Mouse (Mus musculus) limb, embryonic 14.5 days (tissue): Measurements from ENCODE around the gene Spaca6. TPM values are rescaled to one million over a fixed set of nuclear protein-coding genes. Genes with fewer than 3 reads are reported as not detected.

Experiments used
- ATAC-seq: fragments of 200-750 bp; cut with Nextera tagmentation; 2 replicates; pipeline ENCODE4 v1.8.0; 2017; ENCODE audit warnings: low read depth, moderate number of reproducible peaks, moderate TSS enrichment; ENCODE audit not compliant: low FRiP score
- DNase-seq: peaks from one replicate; pipeline ENCODE4 v3.0.0-alpha.2; 2015; ENCODE audit warnings: low spot score
- H3K27ac ChIP-seq: fragments of 300-500 bp; sonication (generic); replicated peaks from 2 replicates; pipeline ENCODE4 v1.5.1; 2014; ENCODE audit warnings: low read depth, mild to moderate bottlenecking, low read length, moderate library complexity, mixed read lengths
- H3K27me3 ChIP-seq: fragments of 300-500 bp; sonication (generic); 2 replicates; pipeline ENCODE4 v1.6.1; 2014; ENCODE audit warnings: low read length, mixed read lengths; ENCODE audit not compliant: control insufficient read depth, insufficient read depth
- H3K36me3 ChIP-seq: fragments of 300-500 bp; sonication (generic); 2 replicates; pipeline ENCODE4 v1.6.1; 2014; ENCODE audit warnings: mild to moderate bottlenecking, low read length, moderate library complexity, mixed read lengths; ENCODE audit not compliant: control insufficient read depth, insufficient read depth
- H3K4me1 ChIP-seq: fragments of 300-500 bp; sonication (generic); 2 replicates; pipeline ENCODE4 v1.6.1; 2014; ENCODE audit warnings: antibody characterized with exemption, low read length, mixed read lengths; ENCODE audit not compliant: control insufficient read depth, insufficient read depth
- H3K4me2 ChIP-seq: fragments of 300-500 bp; sonication (generic); replicated peaks from 2 replicates; pipeline ENCODE4 v1.6.1; 2014; ENCODE audit warnings: low read depth, mild to moderate bottlenecking, low read length, moderate library complexity; ENCODE audit not compliant: severe bottlenecking
- H3K4me3 ChIP-seq: fragments of 300-500 bp; sonication (generic); replicated peaks from 2 replicates; pipeline ENCODE4 v1.5.1; 2014; ENCODE audit warnings: low read length
- H3K9ac ChIP-seq: fragments of 300-500 bp; sonication (generic); 2 replicates; pipeline ENCODE4 v1.6.1; 2014; ENCODE audit warnings: mild to moderate bottlenecking, low read depth, low read length, moderate library complexity; ENCODE audit not compliant: severe bottlenecking
- H3K9me3 ChIP-seq: fragments of 300-500 bp; sonication (generic); 2 replicates; pipeline ENCODE4 v1.6.1; 2016; ENCODE audit warnings: low read length; ENCODE audit not compliant: control insufficient read depth
- POLR2A ChIP-seq: fragments of 200-500 bp; IDR thresholded peaks from 2 replicates; pipeline ENCODE4 v1.8.0; 2012; ENCODE audit warnings: inconsistent platforms, mild to moderate bottlenecking, moderate library complexity, borderline replicate concordance; ENCODE audit not compliant: insufficient read depth, insufficient read length; ENCODE audit errors: extremely low read depth
- WGBS: fragments of 180-500 bp; shearing (Covaris S2); extraction: QIAGEN DNeasy Blood & Tissue Kit; methylation state at CpG from one replicate; pipeline ENCODE4 v1.1.7; 2014; 5-methylcytosine and 5-hydroxymethylcytosine counted together
- polyA plus RNA-seq, 2 experiments: library from polyadenylated mRNA; depleted of rRNA in 1 of 2; stranded (reverse) in 1 of 2; unstranded in 1 of 2; fragments of >200 nt; fragmentation: Nextera tagmentation in 1 of 2; extraction: Ambion mirVana in 1 of 2; gene quantifications; 2 replicates each; pipeline versions ENCODE4 v1.2.1 to v1.2.3; 2012 to 2014

The Spaca6 gene
- polyA plus RNA-seq, 2 experiments: 23.6 to 125 TPM

DNA sequence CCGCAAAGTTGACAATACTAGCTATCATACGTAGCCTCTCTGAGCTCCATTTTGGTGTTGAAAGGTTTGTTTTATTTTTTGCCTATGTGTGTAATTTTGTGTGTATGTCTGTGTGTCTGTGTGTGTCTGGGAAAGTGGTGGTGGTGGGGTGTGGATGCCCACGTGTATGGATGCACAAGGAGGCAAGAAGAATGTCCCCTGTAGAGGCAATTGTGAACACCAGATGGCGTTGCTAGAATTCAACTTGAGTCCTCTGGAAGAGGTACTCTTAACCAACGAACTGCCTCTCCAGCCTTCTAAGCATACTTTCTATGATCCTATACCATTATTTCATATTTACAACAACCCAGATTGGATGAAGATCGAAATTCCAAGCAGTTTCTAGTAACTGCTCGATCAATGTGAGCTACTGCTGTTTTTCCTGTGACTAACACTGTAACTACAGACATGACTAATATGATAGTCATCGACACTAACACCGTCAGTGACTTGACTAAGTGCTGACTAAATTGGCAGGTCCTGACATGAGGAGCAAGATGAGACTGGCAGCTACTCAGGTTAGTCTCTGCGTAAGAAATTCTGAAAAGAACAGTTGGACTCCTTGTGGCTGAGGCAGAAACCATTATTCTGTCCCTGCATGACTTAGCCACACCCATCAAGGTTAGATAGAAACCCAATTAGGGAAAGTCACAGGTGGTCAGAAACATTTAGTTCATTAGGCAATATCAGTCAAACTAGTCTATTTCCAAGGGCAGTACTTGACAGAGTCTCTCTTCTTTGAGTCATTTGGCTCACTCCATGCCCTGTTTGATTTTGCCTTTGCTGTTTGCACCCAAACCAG lies 18.4 kb downstream of the Spaca6 start:
- no peak for ATAC-seq
- Histone ChIP-seq H3K27ac (no peak overlapping the region), H3K4me1 (no peaks in the 10 kb centered on the region), H3K36me3 (peaks cover 38% of the 10 kb centered on the region), H3K27me3 (no peaks in the 10 kb centered on the region), H3K9ac (no peak overlapping the region), H3K9me3 (no peaks in the 10 kb centered on the region), H3K4me2 (no peak overlapping the region), H3K4me3 (no peak overlapping the region)
- WGBS: 72% methylated on average over 10 of the region's 10 CpGs
- TF ChIP-seq POLR2A: no peak
- DNase-seq: no peak

DNA sequence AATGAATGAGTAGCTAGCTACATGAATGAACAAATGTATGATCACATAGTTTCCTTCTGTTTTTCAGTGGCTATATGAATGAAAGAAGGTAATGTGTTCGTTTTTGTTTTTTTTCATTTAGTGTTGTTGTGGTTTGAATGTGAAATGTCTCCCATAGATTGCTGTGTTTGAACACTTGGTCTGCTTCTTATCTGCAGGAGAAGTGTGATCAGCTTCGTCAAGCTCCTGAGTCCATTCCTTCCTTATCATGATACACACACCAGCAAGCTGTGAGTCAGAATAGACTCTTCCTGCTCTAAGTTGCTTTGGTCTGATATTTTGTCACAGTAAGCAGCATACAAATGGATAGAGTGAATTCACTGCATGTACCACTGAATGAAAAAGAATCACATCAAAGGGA lies 22.0 kb downstream of the Spaca6 start:
- TF ChIP-seq POLR2A: no peak
- peaks cover 15% of the 10 kb centered on the region; the same call in 1 of the 2 replicates for H3K36me3 ChIP-seq
- no peak overlapping the region for H3K4me2 ChIP-seq
- DNase-seq: no peak
- H3K4me3 ChIP-seq: no peak overlapping the region
- H3K9ac ChIP-seq: no peak overlapping the region
- no peaks in the 10 kb centered on the region for H3K4me1 ChIP-seq
- no peak for ATAC-seq
- 82% methylated on average over 2 of the region's 2 CpGs for WGBS
- no peaks in the 10 kb centered on the region for H3K27me3 ChIP-seq
- H3K27ac ChIP-seq: no peak overlapping the region
- no peaks in the 10 kb centered on the region for H3K9me3 ChIP-seq

DNA sequence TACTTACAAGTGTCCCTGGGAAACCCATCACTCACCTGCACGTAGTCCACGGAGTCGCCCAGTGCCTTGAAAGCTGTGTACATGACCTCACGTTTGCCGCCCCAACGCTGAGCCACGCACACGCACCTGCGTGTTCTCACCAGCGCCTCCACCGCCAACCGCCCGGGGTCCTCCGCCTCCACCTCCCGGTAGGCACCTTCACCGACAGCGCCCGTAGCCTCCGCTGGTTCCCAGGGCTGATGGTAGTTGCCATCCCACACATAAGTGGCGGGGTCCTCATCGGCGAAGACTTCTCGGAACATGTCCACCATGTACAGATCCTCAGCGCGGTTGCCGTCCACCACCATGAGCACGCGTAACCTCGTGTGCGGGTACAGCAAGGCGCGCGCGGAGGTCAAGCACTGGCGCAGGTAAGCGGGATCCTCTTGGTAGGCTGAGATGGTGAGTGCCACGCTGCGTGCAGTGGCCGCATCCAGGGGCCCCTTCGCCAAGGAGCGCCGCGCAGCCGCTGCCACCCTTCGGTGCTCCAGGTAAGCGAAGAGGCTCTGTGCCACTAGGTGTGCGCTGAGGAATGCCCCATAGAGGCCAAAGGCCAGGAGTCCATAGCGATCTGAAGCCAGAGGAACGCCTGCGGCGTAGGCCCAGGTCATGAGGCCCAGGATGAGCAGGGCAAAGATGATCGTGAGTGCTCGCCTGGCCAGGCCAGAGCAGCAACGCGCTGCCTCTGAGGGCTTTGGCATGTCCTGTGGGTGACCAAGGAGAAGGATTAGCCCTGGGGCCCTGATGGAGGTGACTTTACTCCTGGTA lies 23.2 kb downstream of the Spaca6 start:
- Histone ChIP-seq H3K36me3 (peaks cover 18% of the 10 kb centered on the region; the same call in 1 of the 2 replicates), H3K9ac (no peak overlapping the region), H3K9me3 (no peaks in the 10 kb centered on the region), H3K27ac (no peak overlapping the region), H3K27me3 (no peaks in the 10 kb centered on the region), H3K4me3 (no peak overlapping the region), H3K4me1 (peaks cover 9% of the 10 kb centered on the region; the same call in 1 of the 2 replicates), H3K4me2 (no peak overlapping the region)
- no peak for TF ChIP-seq POLR2A
- WGBS: 23% methylated on average over 52 of the region's 55 CpGs
- no peak for DNase-seq
- no peak for ATAC-seq

DNA sequence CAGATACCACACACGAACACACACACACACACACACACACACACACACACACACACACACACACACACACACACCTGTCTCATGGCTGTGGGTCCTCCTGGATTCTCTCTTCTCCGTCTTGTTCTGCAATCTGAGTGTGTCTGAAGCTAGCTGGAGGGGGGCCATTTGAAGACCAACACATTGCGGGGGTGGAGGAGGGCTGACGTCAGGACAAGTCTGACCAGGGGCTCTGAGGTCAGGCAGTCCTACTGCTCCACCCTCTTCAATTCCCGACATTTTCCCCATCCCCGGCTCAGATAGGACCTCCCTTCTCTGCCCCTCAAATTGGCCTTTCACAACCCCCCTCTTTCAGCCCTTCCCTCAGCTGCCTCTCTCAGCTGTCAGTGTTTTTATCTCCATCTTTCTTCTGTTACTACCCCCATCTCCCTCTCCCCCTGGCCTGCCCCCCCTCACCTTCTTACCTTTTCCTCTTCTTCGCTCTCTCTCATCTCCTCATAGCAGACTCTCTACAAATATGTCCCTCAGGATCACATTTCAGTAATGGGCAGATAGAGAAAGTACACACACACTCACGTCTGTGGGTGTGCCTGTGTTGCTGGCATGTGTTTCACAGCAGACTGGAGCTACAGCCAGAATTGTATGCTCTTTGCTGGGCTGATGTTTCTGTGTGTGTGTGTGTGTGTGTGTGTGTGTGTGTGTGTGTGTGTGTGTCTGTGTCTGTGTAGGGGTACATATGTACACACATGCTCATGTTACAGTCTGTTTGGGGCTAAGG lies 28.3 kb downstream of the Spaca6 start, which contains the start of gene Has1:
Has1 (minus strand) TSS at position 142 of the 775 bp plus-strand sequence.
- Histone ChIP-seq H3K27ac (no peak within 1 kb of the TSS), H3K9me3 (no peaks in the 10 kb centered on the region), H3K9ac (no peak within 1 kb of the TSS), H3K36me3 (peaks cover 16% of the 10 kb centered on the region), H3K4me2 (no peak within 1 kb of the TSS), H3K4me1 (peaks cover 10% of the 10 kb centered on the region; the same call in 1 of the 2 replicates), H3K4me3 (no peak within 1 kb of the TSS), H3K27me3 (no peaks in the 10 kb centered on the region)
- ATAC-seq (peak; percentile 38; the same call in 1 of the 2 replicates), DNase-seq (no peak)
- 14% methylated on average over 8 of the region's 8 CpGs for WGBS
- TF ChIP-seq POLR2A: no peak

DNA sequence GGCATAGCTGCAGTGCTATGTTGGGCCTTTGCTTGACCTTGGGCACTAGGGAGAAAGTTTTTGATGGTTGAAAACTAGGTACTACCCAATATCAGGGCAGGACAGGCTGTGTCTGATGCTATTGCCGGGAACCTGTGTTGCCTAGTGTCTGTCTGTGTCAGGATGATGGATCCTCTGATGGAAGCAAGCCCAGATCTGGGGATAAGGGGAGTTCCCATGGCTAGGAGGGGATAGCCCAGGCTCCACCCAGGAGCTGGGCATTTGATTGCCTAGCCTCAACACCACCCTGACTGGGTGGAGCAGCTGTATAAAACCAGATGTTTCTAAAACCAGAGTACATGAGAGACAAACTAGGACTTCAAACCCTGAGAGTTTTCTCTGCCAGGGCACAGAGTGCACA lies 29.7 kb downstream of the Spaca6 start:
- DNase-seq: no peak
- no peak for ATAC-seq
- Histone ChIP-seq H3K4me1 (peaks cover 10% of the 10 kb centered on the region; the same call in 1 of the 2 replicates), H3K4me2 (no peak overlapping the region), H3K36me3 (peaks cover 16% of the 10 kb centered on the region), H3K27me3 (no peaks in the 10 kb centered on the region), H3K9me3 (no peaks in the 10 kb centered on the region), H3K4me3 (no peak overlapping the region), H3K27ac (no peak overlapping the region), H3K9ac (no peak overlapping the region)
- WGBS: 56% methylated on average over 1 of the region's 1 CpGs
- TF ChIP-seq POLR2A: no peak
